Mouse (Mus musculus): ENCODE results near the gene Gpr150. TPM values are rescaled to one million over a fixed set of nuclear protein-coding genes. Genes with fewer than 3 reads are reported as not detected.

Gpr150 gene
- not detected for total RNA-seq (2021)
- long read RNA-seq, experiment 1: 0 reads
- long read RNA-seq, experiment 2: 0 reads

DNA sequence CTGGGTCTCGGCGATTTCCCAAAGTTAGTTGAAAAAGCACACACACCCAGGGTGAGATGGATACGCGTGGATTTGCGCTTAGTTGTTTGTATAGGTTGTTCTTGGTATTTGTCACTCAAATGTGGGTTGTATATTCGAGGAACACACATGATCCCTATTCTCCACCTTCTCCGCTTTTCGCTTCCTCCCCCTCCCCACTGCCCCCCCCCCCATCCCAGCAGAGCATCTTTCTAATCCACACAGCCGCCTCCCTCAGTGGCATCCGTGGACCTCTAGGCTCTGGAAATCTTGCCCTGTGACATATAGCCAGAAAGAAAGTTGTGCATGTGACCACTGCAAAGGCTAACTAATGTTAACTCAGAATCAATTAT, at the start of gene Gpr150:
Gene Gpr150, minus strand, starts transcription at position 101 of the 371 bp plus-strand sequence.
- no peak for DNase-seq
- intact Hi-C loops (cut with DNase I; ENCODE audit: low total_unique reads): no loop called here

- intact Hi-C loops (cut with DNase I; ENCODE audit: low total_unique reads): no loop called here
- DNase-seq: no peak
These were observed 45.2 kb upstream of the Gpr150 start for GRCm38 (mm10) chr13:76101989-76102388.

DNA sequence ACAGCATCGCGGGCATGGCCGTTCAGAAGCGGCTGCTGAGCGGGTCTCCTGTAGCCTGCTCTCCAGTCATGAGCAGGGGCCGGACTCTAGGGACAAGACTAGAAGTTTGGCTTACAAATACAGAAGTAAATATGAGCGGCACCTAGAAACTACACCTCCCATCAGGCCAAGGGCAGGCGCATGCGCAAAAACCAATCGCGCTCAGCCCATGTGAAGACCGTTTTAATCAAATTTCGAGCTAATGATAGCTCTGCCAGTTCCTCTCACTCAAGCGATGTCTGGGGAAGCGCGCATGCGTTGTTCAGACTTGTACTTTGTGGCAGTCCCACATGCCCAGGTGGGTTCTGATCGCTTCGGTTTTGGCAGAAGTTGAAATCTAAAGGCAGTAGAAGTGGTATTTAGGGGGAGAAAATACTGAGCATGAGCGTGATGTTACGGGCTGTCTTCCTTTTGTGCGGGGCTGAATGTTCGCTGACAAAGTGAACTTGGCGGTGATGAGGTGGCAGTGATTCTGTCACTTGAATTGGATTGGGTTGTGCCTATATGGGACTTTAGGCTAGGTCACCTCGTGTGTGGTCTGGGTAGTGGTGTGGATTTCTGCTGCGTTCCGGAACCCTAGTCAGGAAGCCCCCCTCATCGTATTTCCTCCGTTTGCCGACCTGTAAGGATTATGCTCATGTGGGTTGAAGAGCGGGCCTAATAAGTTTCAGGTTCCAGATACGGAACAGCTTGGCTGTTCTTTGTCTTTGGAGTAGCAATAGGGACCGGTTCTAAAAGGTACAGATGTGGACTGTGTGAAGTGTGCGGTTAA, 41.9 kb upstream of the Gpr150 start, which contains the start of the genes Arsk and Ttc37:
Gene Arsk, minus strand, starts transcription at position 168 of the 811 bp plus-strand sequence.
Gene Ttc37, plus strand, starts transcription at position 242 of the 811 bp plus-strand sequence.
- intact Hi-C loops (cut with DNase I; ENCODE audit: low total_unique reads): no loop called here

GRCm38 (mm10) chr13:76098116-76098492, 41.3 kb upstream of the Gpr150 start:
- DNase-seq: peak; percentile 35
- intact Hi-C loops (cut with DNase I; ENCODE audit: low total_unique reads): no loop called here

More for the DNA sequence above, 41.9 kb upstream of the Gpr150 start, which contains the start of the genes Arsk and Ttc37:
- peak; percentile 95 for DNase-seq

GRCm38 (mm10) chr13:76074323-76074722, 17.5 kb upstream of the Gpr150 start:
- intact Hi-C loops (cut with DNase I; ENCODE audit: low total_unique reads): no loop called here

GRCm38 (mm10) chr13:76064363-76064945, 7.7 kb upstream of the Gpr150 start:
- no peak for DNase-seq
- intact Hi-C loops (cut with DNase I; ENCODE audit: low total_unique reads): no loop called here

More at GRCm38 (mm10) chr13:76074323-76074722, 17.5 kb upstream of the Gpr150 start:
- no peak for DNase-seq

DNA sequence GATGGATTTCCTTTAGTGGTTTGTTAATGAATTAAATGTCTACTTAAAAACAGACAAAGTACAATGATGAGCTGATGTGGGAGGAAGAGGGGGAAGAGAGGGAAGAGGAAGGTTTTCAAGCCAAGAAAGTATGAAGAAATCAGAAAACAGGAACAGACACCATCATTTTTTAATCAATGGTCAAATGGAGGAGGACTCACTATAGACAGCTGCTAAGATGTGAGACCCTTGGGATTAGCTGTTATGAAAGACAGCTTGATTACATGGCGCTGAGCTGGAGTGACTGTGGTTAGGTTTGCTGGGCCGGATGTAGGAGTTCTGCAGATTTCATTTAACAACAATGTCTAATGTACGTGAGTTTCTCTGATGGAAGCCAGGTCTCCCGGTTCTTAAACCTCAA, 6.8 kb upstream of the Gpr150 start:
- no peak for DNase-seq

GRCm38 (mm10) chr13:76062569-76062968, 5.8 kb upstream of the Gpr150 start:
- intact Hi-C loops (cut with DNase I; ENCODE audit: low total_unique reads): no loop called here

More for the DNA sequence above, 6.8 kb upstream of the Gpr150 start:
- intact Hi-C loops (cut with DNase I; ENCODE audit: low total_unique reads): no loop called here

GRCm38 (mm10) chr13:76062126-76062525, 5.3 kb upstream of the Gpr150 start:
- intact Hi-C loops (cut with DNase I; ENCODE audit: low total_unique reads): no loop called here
- no peak for DNase-seq

More at GRCm38 (mm10) chr13:76062569-76062968, 5.8 kb upstream of the Gpr150 start:
- no peak for DNase-seq

- intact Hi-C loops (cut with DNase I; ENCODE audit: low total_unique reads): no loop called here
These were observed 2.8 kb upstream of the Gpr150 start for GRCm38 (mm10) chr13:76059591-76059990.

GRCm38 (mm10) chr13:76057267-76058069, 672 bp upstream of the Gpr150 start:
- intact Hi-C loops (cut with DNase I; ENCODE audit: low total_unique reads): no loop called here
- DNase-seq: no peak

More at GRCm38 (mm10) chr13:76059591-76059990, 2.8 kb upstream of the Gpr150 start:
- no peak for DNase-seq

GRCm38 (mm10) chr13:76056261-76056724, 503 bp downstream of the Gpr150 start:
- intact Hi-C loops (cut with DNase I; ENCODE audit: low total_unique reads): no loop called here
- DNase-seq: peak; percentile 31

DNA sequence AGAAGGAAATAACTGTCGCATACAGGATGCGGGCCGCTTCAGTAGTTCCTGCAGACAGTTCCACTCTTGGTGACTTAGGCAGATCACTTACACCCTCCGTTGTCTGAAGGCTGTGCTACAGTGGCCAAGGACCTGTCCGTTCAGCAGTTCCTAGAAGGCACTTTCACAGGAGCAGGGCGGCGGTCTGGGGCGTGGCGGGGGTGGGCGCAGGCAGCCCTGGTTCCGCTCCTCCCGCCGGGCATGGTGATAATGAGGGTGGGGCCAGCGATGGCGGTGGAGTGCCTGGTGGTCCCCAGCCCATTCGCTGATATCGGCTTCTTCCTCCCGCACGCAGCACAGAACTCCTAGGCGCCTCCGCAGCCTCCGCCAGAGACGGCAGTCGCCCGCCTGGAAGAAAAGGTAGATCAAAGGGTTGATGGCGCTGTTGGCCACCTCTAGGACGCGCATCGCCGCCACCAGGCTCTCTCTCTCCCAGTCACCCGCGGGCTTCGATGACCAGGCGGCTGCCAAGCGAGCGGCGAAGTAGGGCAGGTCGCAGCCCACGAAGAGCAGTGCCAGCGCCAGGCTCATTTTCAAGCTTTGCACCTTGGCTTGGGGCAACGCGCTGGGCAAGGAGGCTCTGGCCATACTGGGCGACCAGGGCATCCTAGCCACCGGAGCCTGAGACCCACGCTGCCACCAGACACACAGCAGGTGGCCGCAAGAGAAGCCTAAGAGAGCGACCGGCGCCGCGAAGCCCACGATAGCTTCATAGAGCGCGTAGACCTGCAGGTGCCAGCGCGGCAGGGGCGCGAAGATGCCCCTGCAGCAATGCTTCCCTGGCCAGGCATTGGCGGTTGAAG, 1.2 kb downstream of the Gpr150 start:
- DNase-seq: peak; percentile 8
- intact Hi-C loops (cut with DNase I; ENCODE audit: low total_unique reads): no loop called here

DNA sequence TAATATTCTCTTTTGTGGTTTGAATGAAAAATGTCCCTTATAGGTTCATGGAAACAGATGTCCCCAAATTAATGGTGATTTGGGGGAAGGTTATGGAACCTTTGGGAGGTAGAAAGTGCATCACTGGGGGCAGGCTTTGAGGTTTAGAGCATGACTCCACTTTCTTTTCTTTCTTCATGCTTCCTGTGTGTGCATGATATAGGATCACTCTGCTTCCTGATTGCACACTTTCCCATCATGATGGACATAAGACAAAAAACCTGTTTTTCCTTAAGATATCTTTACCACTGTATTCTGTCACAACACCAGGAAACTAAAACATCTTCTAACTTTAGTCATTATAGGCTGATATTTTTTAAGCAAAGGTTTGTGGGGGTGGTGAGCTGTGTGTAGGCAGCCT, 11.8 kb downstream of the Gpr150 start:
- intact Hi-C loops (cut with DNase I; ENCODE audit: low total_unique reads): no loop called here
- DNase-seq: no peak

- intact Hi-C loops (cut with DNase I; ENCODE audit: low total_unique reads): no loop called here
- DNase-seq: no peak
These were observed 14.3 kb downstream of the Gpr150 start for GRCm38 (mm10) chr13:76042455-76042854.

DNA sequence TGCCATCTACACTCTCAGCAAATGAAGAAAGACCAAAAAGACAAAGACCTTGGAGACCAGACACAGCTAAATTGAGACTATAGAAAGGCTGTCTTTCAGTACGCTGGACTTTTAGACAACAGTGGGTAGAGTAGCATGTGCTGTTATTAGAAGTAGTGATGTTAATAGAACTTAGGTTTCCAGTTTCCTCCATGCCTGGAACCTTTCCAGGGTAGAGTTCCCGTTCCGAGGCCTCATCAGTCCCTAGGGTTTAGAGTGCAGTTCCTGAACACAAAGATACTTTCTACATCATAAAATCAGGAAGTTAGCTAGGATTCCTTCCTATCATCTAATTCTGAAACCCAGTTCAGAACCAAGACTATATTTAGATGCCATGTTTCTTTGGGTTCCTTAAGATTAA, 32.2 kb downstream of the Gpr150 start:
- no peak for DNase-seq
- intact Hi-C loops (cut with DNase I; ENCODE audit: low total_unique reads): no loop called here

- intact Hi-C loops (cut with DNase I; ENCODE audit: low total_unique reads): no loop called here
- DNase-seq: no peak
These were observed 35.0 kb downstream of the Gpr150 start for GRCm38 (mm10) chr13:76021782-76022181.

DNA sequence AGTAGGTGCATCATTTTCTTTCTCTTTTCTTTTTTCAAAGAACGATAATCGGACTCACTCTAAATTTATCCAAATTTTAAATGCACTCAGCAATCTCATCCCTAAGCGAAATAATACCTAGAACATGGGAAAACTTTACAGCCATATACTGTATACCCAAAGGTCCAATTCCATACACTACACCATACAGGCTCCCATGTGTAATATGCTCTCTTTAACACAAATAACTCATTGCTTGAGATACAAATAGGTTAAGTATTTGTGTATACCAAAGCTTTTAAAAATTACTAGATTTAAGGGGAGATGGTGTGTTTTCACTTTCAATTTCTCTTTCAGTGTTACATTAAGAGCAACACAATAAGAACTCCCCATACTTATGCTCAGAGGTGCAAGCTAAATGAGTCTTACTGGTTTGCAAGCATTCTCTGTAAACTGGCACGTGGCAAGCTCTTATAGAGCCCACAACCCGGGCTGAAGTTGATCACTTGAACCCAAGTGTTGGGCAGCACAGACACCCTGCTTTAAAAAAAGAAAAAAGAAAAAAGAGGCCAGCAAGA, 37.9 kb downstream of the Gpr150 start:
- intact Hi-C loops (cut with DNase I; ENCODE audit: low total_unique reads): loop anchor here (5.0 kb wide), 1 partner anchor 72 kb away; no protein-coding TSS in a partner anchor
- no peak for DNase-seq
